ENCODE assay signal across 12 mouse cellular contexts in the genomic region with DNA sequence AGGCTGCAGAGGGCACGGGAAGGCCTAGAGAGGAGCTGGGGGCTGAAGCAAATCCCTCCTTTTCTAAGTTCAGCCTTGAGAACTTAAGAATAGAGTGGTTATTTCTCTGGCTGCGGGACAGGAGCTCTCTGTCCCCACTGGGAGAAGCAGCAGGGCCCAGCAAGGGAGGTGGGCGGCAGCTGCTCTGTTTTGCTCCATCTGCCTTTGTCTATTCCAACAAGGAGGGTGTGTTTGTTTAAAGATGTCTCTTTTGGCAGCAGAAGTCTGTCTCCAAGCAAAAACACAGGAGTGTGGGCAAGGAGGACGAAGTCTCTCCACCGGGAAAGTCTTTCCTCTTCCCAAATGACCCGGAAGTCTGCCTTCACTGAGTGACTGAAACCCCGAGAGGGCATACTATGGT. TPM values are rescaled to one million over a fixed set of nuclear protein-coding genes. Genes with fewer than 3 reads are reported as not detected.
A peak's percentile ranks its signal among the peaks of the same experiment; 100 is the strongest.
DNase-seq lines count a peak whose midpoint lies in the region; ATAC-seq and TF ChIP-seq lines count a peak whose summit lies in the region.
"Had no signal": no experiment of that assay in that cellular context is flagged by ENCODE, and none has a peak within 500 bp of the region (broad histone marks: within the 10 kb centered on the region; RNA-seq: fewer than 3 reads in every experiment).

No protein-coding gene starts in this region.

- TF ChIP-seq CTCF in forebrain, postnatal 0 days (IDR thresholded peaks at IDR 0.05; ENCODE audit: low read depth): no peak

- no peaks in the 10 kb centered on the region for H3K27me3 ChIP-seq in forebrain, embryonic 10.5 days (ENCODE audit: poor library complexity, severe bottlenecking)
- H3K27me3 ChIP-seq in forebrain, postnatal 0 days (ENCODE audit: insufficient read depth, low read length): no peaks in the 10 kb centered on the region

- no peak overlapping the region for H3K9ac ChIP-seq in forebrain, postnatal 0 days
- H3K9ac ChIP-seq: hindbrain, embryonic 14.5 days had no signal

- no peak for DNase-seq in forebrain, embryonic 10.5 days (ENCODE audit: extremely low spot score, low spot score)
- no peak for DNase-seq in forebrain, postnatal 0 days
- peak; percentile 50 to 61 for DNase-seq in layer of hippocampus, adult 18-20 months (ENCODE audit: low spot score in 2 of 2)
- no peak for DNase-seq in layer of hippocampus, adult 9-10 months (ENCODE audit: low spot score)
- DNase-seq in brain, adult 2 months (ENCODE audit: low read depth, low spot score): peak; percentile 67
- DNase-seq in left cerebral cortex, postnatal 36 days (ENCODE audit: low spot score in 2 of 2): peak; percentile 38 to 64
- DNase-seq in urinary bladder, postnatal 25 days (ENCODE audit: low spot score): no peak
- DNase-seq in spleen, postnatal 14 days (ENCODE audit: low spot score in 2 of 2): no peak
- DNase-seq: cerebellum, postnatal 25 days had no signal

- peaks cover 12% of the 10 kb centered on the region; the same call in 1 of the 2 replicates for H3K9me3 ChIP-seq in forebrain, embryonic 10.5 days
- H3K9me3 ChIP-seq in forebrain, postnatal 0 days (ENCODE audit: low read length): no peaks in the 10 kb centered on the region

- peaks cover 4% of the 10 kb centered on the region; the same call in 1 of the 2 replicates for H3K36me3 ChIP-seq in forebrain, embryonic 10.5 days (replicated peaks)
- H3K36me3 ChIP-seq in forebrain, postnatal 0 days (ENCODE audit: insufficient read depth): no peaks in the 10 kb centered on the region

- no peak for ATAC-seq in forebrain, postnatal 0 days

- intact Hi-C loops in left cerebral cortex, postnatal 36 days (cut with DNase I): no loop called here

- no peak overlapping the region for H3K4me3 ChIP-seq in forebrain, embryonic 10.5 days
- H3K4me3 ChIP-seq in forebrain, postnatal 0 days (ENCODE audit: low read depth, low read length): no peak overlapping the region
- H3K4me3 ChIP-seq: erythroblast, embryonic 14.5 days; megakaryocyte, embryonic 14.5 days had no signal

- 90% methylated on average over 7 of the region's 7 CpGs for WGBS in forebrain, embryonic 10.5 days
- WGBS in forebrain, postnatal 0 days: 63% methylated on average over 7 of the region's 7 CpGs

- no peak overlapping the region for H3K4me2 ChIP-seq in forebrain, postnatal 0 days (ENCODE audit: low read depth)
- H3K4me2 ChIP-seq: hindbrain, embryonic 14.5 days had no signal

- H3K4me1 ChIP-seq in forebrain, embryonic 10.5 days: peaks cover 34% of the 10 kb centered on the region
- H3K4me1 ChIP-seq in forebrain, postnatal 0 days (ENCODE audit: insufficient read depth): no peaks in the 10 kb centered on the region

- H3K27ac ChIP-seq in forebrain, embryonic 10.5 days: peak overlapping the region; percentile 44; the same call in 1 of the 2 replicates
- H3K27ac ChIP-seq in forebrain, postnatal 0 days (ENCODE audit: low read depth, low read length): no peak overlapping the region
- H3K27ac ChIP-seq: hindbrain, embryonic 14.5 days had no signal

RNA-seq across cellular contexts. Expression of gene Sik1, which starts 18.8 kb away (rescaled TPM):
- 10.0 and 11.4 TPM in 2 replicates for polyA plus RNA-seq in forebrain, embryonic 10.5 days (2016; fragmentation: Nextera tagmentation; extraction: Ambion mirVana)
- 34.6 and 42.2 TPM in 2 replicates for total RNA-seq in forebrain, postnatal 0 days (2014; rRNA removed)
- polyA plus RNA-seq in forebrain, postnatal 0 days (2015; fragmentation: Nextera tagmentation; extraction: Ambion mirVana): 18.6 and 19.4 TPM in 2 replicates
- total RNA-seq in layer of hippocampus, adult 18-20 months (2021): 10 to 100 TPM; 17.0 to 20.1 TPM
- 10 to 100 TPM; 17.7 to 23.7 TPM for total RNA-seq in left cerebral cortex, postnatal 36 days (2021)

Comparison
In these comparisons a context has a peak if more than half of its experiments do, and no peak if none do; other contexts are left out.
1. DNase-seq: peak in layer of hippocampus, adult 18-20 months (2 of 2), brain, adult 2 months (single experiment) and left cerebral cortex, postnatal 36 days (2 of 2); none in forebrain, embryonic 10.5 days (single experiment), forebrain, postnatal 0 days (single experiment), layer of hippocampus, adult 9-10 months (single experiment), urinary bladder, postnatal 25 days (single experiment) and spleen, postnatal 14 days (0 of 2).